Mouse (Mus musculus) embryonic fibroblast, embryonic 13.5 days (primary cell): ENCODE measurements around the gene Hspe1.

Experiments
- CTCF ChIP-seq: IDR thresholded peaks from 2 replicates; pipeline ENCODE4 v1.5.1; 2011; ENCODE audit warnings: mild to moderate bottlenecking, control low read depth, low read length, moderate library complexity, borderline replicate concordance; ENCODE audit not compliant: insufficient read depth
- POLR2A ChIP-seq: IDR thresholded peaks from 2 replicates; pipeline ENCODE4 v1.6.1; 2011; ENCODE audit warnings: low read depth, mild to moderate bottlenecking, control low read depth, low read length, moderate library complexity

- TF ChIP-seq POLR2A = no peak
- no peak for TF ChIP-seq CTCF
Measured at GRCm38 (mm10) chr1:55048841-55049587, 38.9 kb upstream of the Hspe1 start.
